Mouse (Mus musculus): ENCODE data around the gene 2610528A11Rik. TPM values are rescaled to one million over a fixed set of nuclear protein-coding genes. Genes with fewer than 3 reads are reported as not detected.

2610528A11Rik gene
- not detected for polyA plus RNA-seq (2017; shearing (Covaris generic))

DNA sequence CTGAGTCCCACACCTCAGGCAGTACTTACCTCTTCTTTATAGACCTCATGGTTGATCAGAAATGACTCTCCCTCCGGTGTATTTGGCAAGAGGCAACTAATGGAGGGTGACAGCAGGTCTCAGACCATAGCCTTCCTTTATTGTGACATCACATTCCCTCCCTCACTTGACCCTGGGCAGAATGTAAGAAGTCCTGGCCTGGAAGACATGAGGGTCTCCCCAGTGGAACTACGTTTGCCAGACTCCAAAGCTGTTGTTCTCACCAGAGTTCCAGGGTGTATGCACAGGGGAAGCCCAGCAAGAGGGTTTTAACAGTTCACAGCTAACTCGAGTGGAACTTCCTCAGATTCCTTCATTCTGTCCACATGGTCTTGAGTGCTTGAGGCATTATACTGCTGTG, at the start of gene 2610528A11Rik:
TSS of gene 2610528A11Rik (minus strand) at position 101 of the 400 bp plus-strand sequence.

DNA sequence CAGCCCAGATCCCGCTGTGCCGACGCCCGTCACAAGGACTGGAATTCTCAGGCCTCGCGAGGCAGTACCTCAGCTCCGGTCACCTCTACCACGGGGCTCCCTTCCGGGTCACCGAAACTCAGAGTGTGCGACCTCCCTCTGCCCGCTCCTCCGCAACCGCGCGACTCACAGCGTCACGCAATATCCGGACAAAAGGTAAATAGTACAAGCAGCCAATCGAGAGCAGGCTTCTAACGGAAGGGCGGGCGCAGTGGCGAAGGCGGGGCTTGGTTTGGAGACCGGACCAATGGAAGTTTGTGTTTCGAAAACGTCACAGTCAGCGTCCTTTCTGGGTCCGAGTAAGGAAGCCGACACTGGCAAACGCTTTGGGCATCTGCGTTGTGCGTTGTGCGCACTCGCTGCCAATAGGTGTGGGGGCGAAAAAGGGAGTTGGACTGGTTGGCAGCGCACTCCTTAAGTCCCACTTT, 21.3 kb upstream of the 2610528A11Rik start, which contains the start of gene Ghitm:
TSS of gene Ghitm (minus strand) at position 146 of the 467 bp plus-strand sequence.

GRCm38 (mm10) chr14:37097956-37098530, 15.8 kb downstream of the 2610528A11Rik start, which contains the start of gene Cdhr1:
TSS of gene Cdhr1 (minus strand) at chr14:37098347.

GRCm38 (mm10) chr14:37067629-37068028, 46.2 kb downstream of the 2610528A11Rik start, which contains the start of gene Lrit2:
TSS of gene Lrit2 (plus strand) at chr14:37067929.

Other genes starting within 250 kb of the 2610528A11Rik start
- gene Ccser2, start 145.2 kb downstream of the 2610528A11Rik start, polyA plus RNA-seq (2017; shearing (Covaris generic)), result 48.0 TPM
- 0.06 TPM for gene Rgr, start 65.1 kb downstream of the 2610528A11Rik start, polyA plus RNA-seq (2017; shearing (Covaris generic))
- gene Lrit1, start 59.2 kb downstream of the 2610528A11Rik start, polyA plus RNA-seq (2017; shearing (Covaris generic)), result not detected
- gene Lrit2, start 46.1 kb downstream of the 2610528A11Rik start, polyA plus RNA-seq (2017; shearing (Covaris generic)), result not detected
- not detected for gene Cdhr1, start 15.7 kb downstream of the 2610528A11Rik start, polyA plus RNA-seq (2017; shearing (Covaris generic))
- 321 TPM for gene Ghitm, start 21.2 kb upstream of the 2610528A11Rik start, polyA plus RNA-seq (2017; shearing (Covaris generic))

All from inflammation-experienced regulatory T-cells, adult 16 weeks (primary cell).